Mouse (Mus musculus) adrenal gland, adult 2 months (tissue): ENCODE measurements around the gene Gm20388. TPM values are rescaled to one million over a fixed set of nuclear protein-coding genes. Genes with fewer than 3 reads are reported as not detected.

Source experiments
- DNase-seq: peaks from one replicate; pipeline ENCODE4 v3.0.0; 2021
- polyA plus RNA-seq: library from polyadenylated mRNA; depleted of rRNA; stranded (reverse); fragments of >200 nt; gene quantifications from 2 replicates; pipeline ENCODE4 v1.2.3, GENCODE M21; 2012
- total RNA-seq, 2 experiments: library from RNA; stranded (reverse); gene quantifications; 2 replicates each; pipeline ENCODE4 v1.2.3; 2021

Gene Gm20388
- total and polyA plus RNA-seq, 3 experiments = 5.9 to 50.1 (median 9.9) TPM

DNA sequence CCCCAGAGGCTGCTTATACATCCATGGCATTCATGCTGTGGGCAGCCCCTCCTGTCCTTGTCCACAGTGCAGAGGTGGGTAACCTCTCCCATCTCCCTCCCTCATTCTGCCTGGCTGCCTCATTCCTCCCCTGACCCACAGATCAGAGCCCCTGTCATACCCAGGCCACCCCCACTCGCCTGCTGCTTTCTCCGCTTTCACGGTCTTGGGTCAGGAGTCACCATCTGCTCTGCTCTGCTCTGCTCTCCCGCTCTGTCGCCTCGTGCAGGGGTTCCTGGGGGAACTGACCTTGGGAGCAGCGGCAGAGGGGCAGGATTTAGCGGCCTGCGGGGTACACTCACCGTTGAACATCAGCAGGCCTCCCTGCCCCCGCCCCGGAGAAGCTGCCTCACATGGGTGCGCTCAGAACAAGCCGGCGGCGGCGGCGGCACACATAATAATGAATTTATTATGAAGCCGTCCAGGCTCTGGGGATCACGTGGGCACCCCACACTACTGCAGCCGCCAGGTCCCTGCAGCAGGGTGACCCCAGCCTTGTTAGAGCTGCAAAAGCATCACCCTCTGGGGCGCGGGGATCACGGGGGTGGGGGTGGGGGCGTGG lies 638.8 kb downstream of the Gm20388 start:
- DNase-seq = peak; percentile 55

- DNase-seq = no peak
Observed at GRCm38 (mm10) chr8:120549922-120550321, 639.3 kb downstream of the Gm20388 start.

DNA sequence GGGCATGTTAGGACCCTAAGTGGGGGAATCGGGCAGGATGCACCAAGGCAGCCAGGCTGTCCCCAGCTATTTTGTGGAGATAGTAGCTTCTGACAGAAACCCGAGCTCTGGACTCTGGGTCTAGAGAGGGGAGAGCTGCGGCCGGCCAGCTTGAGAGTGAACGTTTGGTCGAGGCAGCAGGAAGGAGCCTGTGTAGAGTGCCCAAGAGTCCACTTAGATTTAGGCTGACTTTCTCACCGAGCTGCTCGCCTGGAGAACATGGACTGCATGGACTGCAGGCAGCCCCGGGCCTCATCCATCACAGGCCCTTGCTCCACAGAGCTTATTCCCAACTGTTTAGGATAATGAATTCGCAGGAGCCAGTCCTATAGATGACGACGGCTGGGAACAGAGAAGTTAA lies 639.8 kb downstream of the Gm20388 start:
- no peak for DNase-seq

- no peak for DNase-seq
Observed at GRCm38 (mm10) chr8:120550937-120551676, 640.5 kb downstream of the Gm20388 start.

- DNase-seq = peak; percentile 75
Observed at GRCm38 (mm10) chr8:120551677-120551980, 641.0 kb downstream of the Gm20388 start.

DNA sequence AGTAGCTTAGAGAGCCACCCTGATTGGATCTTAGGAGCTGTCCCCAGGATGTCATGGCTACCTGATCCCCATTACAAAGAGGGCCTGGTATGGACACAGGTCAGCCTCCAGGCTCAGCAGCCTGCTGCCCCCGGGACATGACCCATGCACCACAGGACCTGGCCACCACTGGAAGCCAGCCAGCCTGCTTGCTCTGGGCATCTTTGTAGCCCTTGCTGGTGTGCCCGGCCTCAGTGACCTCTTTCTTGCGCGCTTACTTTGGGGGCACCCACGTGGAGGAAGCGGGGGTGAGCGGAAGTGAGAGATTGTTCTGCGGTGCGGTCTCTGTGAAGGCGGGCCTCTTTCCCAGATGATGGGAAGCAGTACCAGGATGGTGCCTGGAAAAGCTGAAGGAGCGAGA lies 641.9 kb downstream of the Gm20388 start:
- DNase-seq = no peak

GRCm38 (mm10) chr8:120553441-120554123 lies 642.9 kb downstream of the Gm20388 start:
- DNase-seq = no peak

DNA sequence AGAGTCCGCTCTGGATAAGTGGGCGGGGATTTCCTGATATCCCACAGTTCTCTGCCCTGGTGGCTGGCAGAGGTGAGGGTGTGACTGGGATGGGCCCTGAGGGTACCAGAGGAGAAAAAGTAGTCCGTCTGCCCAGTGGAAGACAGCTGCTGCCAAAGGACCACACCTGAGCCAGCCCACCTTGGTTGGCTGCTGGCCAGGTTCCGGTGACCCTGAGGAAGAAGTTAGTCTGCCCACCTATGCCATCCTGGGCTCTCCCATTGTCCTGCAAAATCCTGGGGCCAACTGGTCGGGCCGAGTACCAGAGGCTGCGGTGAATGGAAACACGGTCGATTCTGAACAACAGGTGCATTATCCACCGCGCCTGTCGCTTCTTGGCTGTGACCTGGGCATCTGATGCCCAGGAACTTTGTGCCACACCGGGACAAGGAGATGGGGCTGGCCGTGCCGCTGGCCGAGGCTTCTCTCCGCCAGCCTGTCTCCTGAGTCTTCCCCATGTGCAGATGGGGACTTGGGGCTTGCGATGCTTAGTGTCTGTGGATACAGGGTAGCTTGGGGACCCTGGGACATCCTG lies 643.9 kb downstream of the Gm20388 start:
- no peak for DNase-seq

- no peak for DNase-seq
Observed at GRCm38 (mm10) chr8:120556198-120556892, 645.7 kb downstream of the Gm20388 start.

- no peak for DNase-seq
Observed at GRCm38 (mm10) chr8:120557170-120557965, 646.7 kb downstream of the Gm20388 start.

GRCm38 (mm10) chr8:120558162-120558561 lies 647.5 kb downstream of the Gm20388 start:
- no peak for DNase-seq

GRCm38 (mm10) chr8:120559654-120560053 lies 649.0 kb downstream of the Gm20388 start:
- DNase-seq = no peak

DNA sequence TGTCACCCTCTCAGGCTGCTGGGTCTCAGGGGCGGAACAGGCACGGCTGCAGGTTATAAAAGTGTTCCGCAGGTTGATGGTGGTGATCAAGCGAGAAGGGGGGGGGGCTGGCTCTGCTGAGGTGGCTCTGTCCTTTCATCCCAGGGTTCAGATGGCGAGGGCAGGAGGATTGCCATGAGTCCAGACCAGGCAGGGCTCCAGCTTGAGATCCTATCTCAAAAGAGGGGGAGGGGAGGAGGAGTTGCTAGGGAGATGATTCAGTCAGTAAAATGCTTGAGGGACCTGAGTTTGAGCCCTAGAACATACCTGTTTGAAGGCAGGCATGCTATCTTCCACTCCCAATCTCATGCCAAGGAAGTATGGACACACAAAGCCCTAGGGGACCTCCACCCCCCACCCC lies 649.9 kb downstream of the Gm20388 start:
- DNase-seq = no peak

GRCm38 (mm10) chr8:120561539-120562435 lies 651.1 kb downstream of the Gm20388 start:
- no peak for DNase-seq

DNA sequence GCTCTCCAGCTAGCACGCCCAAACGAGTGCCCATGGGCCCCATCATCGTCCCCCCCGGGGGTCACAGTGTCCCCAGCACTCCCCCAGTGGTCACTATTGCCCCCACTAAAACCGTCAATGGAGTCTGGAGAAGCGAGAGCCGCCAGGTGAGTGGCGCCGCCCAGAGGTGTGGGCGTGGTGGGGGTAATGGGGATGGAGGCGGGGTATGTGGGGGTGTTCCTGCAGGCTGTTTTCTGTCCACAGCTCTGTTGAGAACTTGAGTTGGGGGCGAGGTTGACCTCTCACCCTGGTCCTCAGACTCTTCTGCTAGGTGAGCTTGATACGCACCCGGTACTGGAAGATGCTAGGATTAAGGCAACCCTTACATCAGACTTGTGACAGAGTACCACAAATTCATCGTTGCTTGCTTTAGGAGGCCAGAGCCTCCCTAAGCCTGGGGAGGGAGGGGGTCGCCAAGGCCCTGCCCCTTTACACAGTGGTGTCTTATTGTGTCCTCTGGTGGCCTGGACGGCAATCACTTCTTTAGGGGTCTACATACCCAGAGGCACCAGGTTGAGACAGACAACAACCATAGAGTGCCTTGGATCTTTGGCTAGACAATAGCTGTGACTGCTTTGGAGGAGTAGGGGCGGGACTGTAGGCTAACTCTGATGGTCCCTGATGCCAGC lies 652.2 kb downstream of the Gm20388 start:
- no peak for DNase-seq

- no peak for DNase-seq
Observed at GRCm38 (mm10) chr8:120563348-120563724, 652.7 kb downstream of the Gm20388 start.

GRCm38 (mm10) chr8:120563851-120564837 lies 653.5 kb downstream of the Gm20388 start:
- DNase-seq = peak; percentile 92

DNA sequence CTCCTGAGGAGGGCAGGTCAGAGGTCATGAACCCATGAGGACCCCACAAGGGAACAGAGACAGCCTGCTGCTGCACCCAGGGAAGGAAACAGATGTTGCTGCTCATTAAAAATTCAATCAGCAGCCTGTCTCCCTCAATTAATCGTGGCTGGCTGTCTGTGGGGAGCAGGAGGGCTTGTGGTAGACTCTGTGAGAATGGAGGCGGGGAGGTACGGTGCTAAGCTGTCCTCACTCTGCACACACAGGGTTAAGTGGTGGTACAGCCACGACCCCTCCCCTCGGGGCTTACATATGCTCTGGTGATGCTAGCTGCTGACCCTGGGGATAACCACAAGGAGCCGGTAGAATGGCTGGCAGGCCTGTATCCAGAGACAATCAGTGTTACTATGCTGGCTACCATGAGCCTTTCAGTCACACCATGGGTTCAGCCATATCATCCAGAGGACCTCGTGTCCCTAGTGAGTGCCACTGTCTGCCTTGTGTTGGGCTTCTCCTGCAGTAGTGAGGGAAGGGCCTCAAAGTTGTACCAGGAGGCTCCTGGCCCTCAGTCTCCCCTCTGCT lies 654.6 kb downstream of the Gm20388 start:
- DNase-seq = no peak
